Mouse (Mus musculus): ENCODE data around the gene Ghitm.
"Not testable (repeated sequence)": the region's sequence is repeated elsewhere in the genome, so short reads cannot be mapped to it uniquely, and the experiment has no call there.

Gene Ghitm

GRCm38 (mm10) chr14:37135127-37135593, at the start of gene Ghitm:
Gene Ghitm, minus strand, starts transcription at chr14:37135272.
- peak; percentile 99 for ATAC-seq (ENCODE audit: low TSS enrichment)

DNA sequence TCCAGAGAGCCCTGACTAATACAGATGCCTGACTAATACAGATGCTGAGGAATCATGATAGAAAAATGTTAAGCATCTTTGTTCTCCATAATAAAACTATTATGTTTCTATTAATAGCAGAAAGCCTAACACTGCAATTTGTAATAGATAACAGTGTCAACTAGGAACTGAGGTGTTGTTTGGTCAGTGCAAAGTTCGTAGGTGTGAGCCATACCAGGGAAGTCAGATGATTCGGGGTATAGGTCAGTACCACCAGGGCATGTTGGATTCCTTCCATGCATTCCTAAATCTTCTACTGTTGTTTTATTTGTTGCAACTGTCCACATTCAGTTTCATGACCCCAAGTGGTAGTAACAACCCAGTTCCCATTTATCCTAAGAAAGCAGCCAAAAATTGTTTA, 49.8 kb upstream of the Ghitm start:
- ATAC-seq (ENCODE audit: low TSS enrichment), result no peak

DNA sequence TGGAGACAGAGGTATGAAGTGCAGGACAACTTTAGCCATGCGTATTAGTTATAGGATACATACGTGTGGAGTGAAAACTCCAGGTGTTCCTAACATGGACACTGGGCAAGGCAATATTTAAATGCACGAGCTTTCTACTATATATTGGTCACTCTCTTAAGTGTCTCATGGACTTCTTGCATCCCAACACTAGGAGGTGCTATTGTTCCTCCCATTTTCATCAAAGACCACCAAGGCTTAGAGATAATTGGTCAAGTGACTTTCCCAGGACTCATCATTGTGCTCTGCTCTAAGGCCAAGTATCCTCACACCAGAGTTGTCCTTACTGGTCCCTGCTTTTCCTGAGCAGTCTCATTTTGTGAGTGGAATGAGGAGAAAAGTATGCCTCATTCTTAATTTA, 39.4 kb upstream of the Ghitm start:
- no peak for ATAC-seq (ENCODE audit: low TSS enrichment)

- ATAC-seq (ENCODE audit: low TSS enrichment), result peak; percentile 92
These were observed 30.3 kb upstream of the Ghitm start for GRCm38 (mm10) chr14:37165266-37165926.

GRCm38 (mm10) chr14:37164392-37165032, 29.4 kb upstream of the Ghitm start:
- no peak for ATAC-seq (ENCODE audit: low TSS enrichment)

- no peak for ATAC-seq (ENCODE audit: low TSS enrichment)
These were observed 28.3 kb upstream of the Ghitm start for GRCm38 (mm10) chr14:37163277-37163956.

- ATAC-seq (ENCODE audit: low TSS enrichment), result no peak
These were observed 19.3 kb upstream of the Ghitm start for GRCm38 (mm10) chr14:37154391-37154790.

- ATAC-seq (ENCODE audit: low TSS enrichment), result no peak
These were observed 4.1 kb upstream of the Ghitm start for GRCm38 (mm10) chr14:37139051-37139710.

- not testable (repeated sequence) for ATAC-seq (ENCODE audit: low TSS enrichment)
These were observed 2.5 kb upstream of the Ghitm start for GRCm38 (mm10) chr14:37137596-37137995.

DNA sequence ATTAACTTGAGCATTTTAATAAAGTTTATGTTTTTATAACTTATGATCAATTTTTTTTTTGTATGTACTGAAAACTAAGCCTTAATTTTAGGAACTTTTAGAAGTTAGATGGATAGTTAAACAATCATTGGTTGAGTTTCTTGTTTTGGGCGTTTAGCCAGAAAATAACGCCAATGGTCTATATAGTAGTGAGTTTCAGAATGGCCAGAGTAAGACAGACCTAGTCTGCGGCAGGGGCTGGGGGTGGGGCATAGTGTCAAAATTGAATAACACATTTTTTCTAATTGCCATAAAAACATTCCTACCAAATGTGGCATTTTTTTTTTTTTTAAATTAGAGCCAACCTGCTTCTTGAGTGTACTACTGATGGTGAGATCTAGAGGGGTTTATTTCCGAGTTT, 1.0 kb upstream of the Ghitm start:
- no peak for ATAC-seq (ENCODE audit: low TSS enrichment)

- no peak for ATAC-seq (ENCODE audit: low TSS enrichment)
These were observed 599 bp upstream of the Ghitm start for GRCm38 (mm10) chr14:37135671-37136070.

DNA sequence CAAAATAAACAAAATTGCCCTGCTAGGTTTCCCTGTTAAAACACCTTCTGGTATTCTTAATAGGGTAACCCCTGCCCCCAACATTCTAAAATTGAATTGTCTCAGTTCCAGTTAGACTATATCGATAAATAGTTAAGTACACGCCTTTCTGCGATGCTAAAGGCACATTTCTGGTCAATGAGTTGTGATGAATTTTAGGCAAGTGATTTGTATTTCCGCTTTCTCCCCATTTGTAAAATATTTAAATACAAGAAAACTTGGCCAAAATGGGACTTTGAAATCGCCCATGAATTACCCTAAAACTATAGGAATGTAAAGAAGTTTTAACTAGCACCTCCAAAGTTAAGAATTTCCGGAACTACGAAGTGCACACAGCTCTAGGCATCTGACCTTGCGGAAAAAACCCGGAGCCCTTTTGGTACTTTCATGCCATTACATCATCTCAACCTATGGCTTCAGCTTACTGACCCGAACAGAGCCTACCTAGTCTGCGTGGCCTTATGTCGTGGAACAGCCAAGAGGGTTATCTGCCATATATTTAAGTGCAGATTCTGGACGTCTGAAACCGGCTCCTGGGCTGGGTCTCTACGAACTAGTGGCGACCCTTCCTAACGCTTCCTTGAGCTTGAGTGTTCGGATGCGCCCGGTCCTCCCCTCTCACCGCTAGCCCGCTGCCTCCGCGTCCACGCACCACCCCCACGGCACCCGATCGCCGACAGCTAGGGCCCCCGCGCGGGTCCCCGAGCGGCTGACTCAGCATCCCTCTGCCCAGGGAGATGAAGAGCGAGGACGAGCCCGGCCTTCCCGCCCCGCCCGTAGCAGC, 557 bp downstream of the Ghitm start:
- no peak; the same call in 1 of the 2 replicates for ATAC-seq (ENCODE audit: low TSS enrichment)

DNA sequence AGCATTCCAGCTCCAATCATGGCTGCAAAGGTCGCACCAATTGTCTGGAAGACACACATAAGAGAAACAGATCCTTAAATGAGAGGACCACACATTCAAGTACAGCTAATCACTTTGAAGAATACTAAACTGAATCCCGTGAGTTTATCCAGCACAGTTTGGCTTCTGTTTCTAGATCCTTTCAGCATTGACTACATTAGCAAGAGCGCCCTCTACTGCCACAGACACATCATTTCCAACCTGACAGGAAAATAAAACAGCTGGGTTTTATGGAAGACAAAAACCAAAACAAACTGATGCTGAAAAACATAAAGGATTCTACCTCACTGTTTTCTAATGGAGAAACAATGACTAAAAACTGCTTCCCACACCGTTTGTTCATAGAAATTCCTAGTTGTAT, 7.4 kb downstream of the Ghitm start:
- peak; percentile 86 for ATAC-seq (ENCODE audit: low TSS enrichment)

GRCm38 (mm10) chr14:37119233-37119632, 15.8 kb downstream of the Ghitm start:
- ATAC-seq (ENCODE audit: low TSS enrichment), result no peak

DNA sequence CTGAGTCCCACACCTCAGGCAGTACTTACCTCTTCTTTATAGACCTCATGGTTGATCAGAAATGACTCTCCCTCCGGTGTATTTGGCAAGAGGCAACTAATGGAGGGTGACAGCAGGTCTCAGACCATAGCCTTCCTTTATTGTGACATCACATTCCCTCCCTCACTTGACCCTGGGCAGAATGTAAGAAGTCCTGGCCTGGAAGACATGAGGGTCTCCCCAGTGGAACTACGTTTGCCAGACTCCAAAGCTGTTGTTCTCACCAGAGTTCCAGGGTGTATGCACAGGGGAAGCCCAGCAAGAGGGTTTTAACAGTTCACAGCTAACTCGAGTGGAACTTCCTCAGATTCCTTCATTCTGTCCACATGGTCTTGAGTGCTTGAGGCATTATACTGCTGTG, 21.1 kb downstream of the Ghitm start, which contains the start of gene 2610528A11Rik:
Gene 2610528A11Rik, minus strand, starts transcription at position 101 of the 400 bp plus-strand sequence.
- no peak for ATAC-seq (ENCODE audit: low TSS enrichment)

DNA sequence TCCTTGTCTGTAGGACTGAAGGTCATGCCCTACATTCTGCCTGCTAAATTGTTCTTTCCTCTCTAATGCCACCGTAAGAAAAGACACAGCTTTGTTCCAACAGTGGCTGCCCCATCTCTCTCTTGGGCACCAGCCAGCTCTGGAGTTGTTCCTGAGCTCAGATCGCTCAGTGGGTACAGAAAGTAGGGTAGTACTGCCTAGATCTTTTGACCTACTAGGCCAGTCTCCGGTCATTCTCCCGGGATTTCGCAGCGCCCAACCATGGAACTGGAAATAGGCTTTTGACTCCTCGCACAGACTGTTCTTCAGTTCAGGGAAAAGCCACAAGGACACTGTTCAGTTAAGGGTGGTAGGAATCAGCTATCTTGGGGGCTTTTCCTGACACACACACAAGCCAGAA, 22.1 kb downstream of the Ghitm start:
- ATAC-seq (ENCODE audit: low TSS enrichment), result no peak

DNA sequence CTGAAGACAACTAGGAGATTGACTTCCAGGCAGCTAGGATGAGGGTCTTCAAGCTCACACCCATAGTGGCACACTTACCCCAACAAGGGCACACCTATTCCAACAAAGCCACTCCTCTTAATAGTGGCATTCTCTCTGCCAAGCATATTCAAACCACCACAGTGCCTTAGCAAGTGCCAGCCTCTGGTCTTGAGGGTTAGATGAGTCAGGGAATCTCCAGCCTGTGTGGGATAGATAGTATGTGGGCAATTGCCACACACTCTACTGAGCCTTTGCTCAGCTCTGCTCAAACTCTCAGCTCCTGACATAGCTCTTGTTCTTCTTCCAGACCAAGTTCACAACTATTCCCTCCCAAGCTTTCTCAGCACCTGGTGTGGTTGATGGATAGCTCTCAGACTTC, 23.7 kb downstream of the Ghitm start:
- no peak for ATAC-seq (ENCODE audit: low TSS enrichment)

- ATAC-seq (ENCODE audit: low TSS enrichment), result no peak
These were observed 24.6 kb downstream of the Ghitm start for GRCm38 (mm10) chr14:37110456-37110855.

GRCm38 (mm10) chr14:37109975-37110374, 25.1 kb downstream of the Ghitm start:
- no peak for ATAC-seq (ENCODE audit: low TSS enrichment)

GRCm38 (mm10) chr14:37109460-37109859, 25.6 kb downstream of the Ghitm start:
- no peak for ATAC-seq (ENCODE audit: low TSS enrichment)

GRCm38 (mm10) chr14:37105846-37106245, 29.2 kb downstream of the Ghitm start:
- ATAC-seq (ENCODE audit: low TSS enrichment), result peak; percentile 72
